Mouse (Mus musculus) hindbrain, postnatal 0 days (tissue): ENCODE data around the gene Mtln. TPM values are rescaled to one million over a fixed set of nuclear protein-coding genes. Genes with fewer than 3 reads are reported as not detected.

Experiments
- ATAC-seq: fragments of 200-750 bp; cut with Nextera tagmentation; 2 replicates; pipeline ENCODE4 v1.8.0; 2017; ENCODE audit warnings: mild to moderate bottlenecking, moderate TSS enrichment, moderate library complexity
- DNase-seq: peaks from one replicate; pipeline ENCODE4 v3.0.0-alpha.2; 2015; ENCODE audit warnings: low spot score
- H3K27ac ChIP-seq: fragments of 300-500 bp; sonication (generic); 2 replicates; pipeline ENCODE4 v1.5.1; 2014; ENCODE audit warnings: mild to moderate bottlenecking
- H3K27me3 ChIP-seq: fragments of 300-500 bp; sonication (generic); 2 replicates; pipeline ENCODE4 v1.6.1; 2014; ENCODE audit warnings: low read length, mixed read lengths; ENCODE audit not compliant: insufficient read depth
- H3K36me3 ChIP-seq: fragments of 300-500 bp; sonication (generic); 2 replicates; pipeline ENCODE4 v1.6.1; 2014; ENCODE audit warnings: low read length, mixed read lengths; ENCODE audit not compliant: insufficient read depth
- H3K4me1 ChIP-seq: fragments of 300-500 bp; sonication (generic); 2 replicates; pipeline ENCODE4 v1.6.1; 2014; ENCODE audit warnings: antibody characterized with exemption, low read length, mixed read lengths; ENCODE audit not compliant: insufficient read depth
- H3K4me2 ChIP-seq: fragments of 300-500 bp; sonication (generic); 2 replicates; pipeline ENCODE4 v1.6.1; 2014; ENCODE audit warnings: low read depth, mild to moderate bottlenecking, low read length, moderate library complexity, mixed read lengths
- H3K4me3 ChIP-seq: fragments of 300-500 bp; sonication (generic); 2 replicates; pipeline ENCODE4 v1.5.1; 2014; ENCODE audit warnings: low read length
- H3K9ac ChIP-seq: fragments of 300-500 bp; sonication (generic); replicated peaks from 2 replicates; pipeline ENCODE4 v1.6.1; 2014; ENCODE audit warnings: mild to moderate bottlenecking, low read length, moderate library complexity, mixed read lengths
- H3K9me3 ChIP-seq: fragments of 300-500 bp; sonication (generic); 2 replicates; pipeline ENCODE4 v1.6.1; 2016; ENCODE audit warnings: low read length, mixed read lengths
- CTCF ChIP-seq: IDR thresholded peaks from 2 replicates; pipeline ENCODE4 v1.5.1; 2016; ENCODE audit warnings: antibody characterized with exemption, control low read depth, low read depth
- WGBS: fragments of 180-500 bp; shearing (Covaris S2); extraction: QIAGEN DNeasy Blood & Tissue Kit; methylation state at CpG from one replicate; pipeline ENCODE4 v1.1.7; 2014; 5-methylcytosine and 5-hydroxymethylcytosine counted together
- polyA plus RNA-seq: library from polyadenylated mRNA; unstranded; fragments of >200 nt; fragmentation: Nextera tagmentation; extraction: Ambion mirVana; gene quantifications from 2 replicates; pipeline ENCODE4 v1.2.1, GENCODE M21; 2015
- total RNA-seq: library from RNA; depleted of rRNA; stranded (reverse); fragments of >200 nt; gene quantifications from 2 replicates; pipeline ENCODE4 v1.2.3, GENCODE M21; 2014; rRNA removed

Gene Mtln
- total and polyA plus RNA-seq, 2 experiments from 2014 or later: 18.9 to 60.4 TPM

DNA sequence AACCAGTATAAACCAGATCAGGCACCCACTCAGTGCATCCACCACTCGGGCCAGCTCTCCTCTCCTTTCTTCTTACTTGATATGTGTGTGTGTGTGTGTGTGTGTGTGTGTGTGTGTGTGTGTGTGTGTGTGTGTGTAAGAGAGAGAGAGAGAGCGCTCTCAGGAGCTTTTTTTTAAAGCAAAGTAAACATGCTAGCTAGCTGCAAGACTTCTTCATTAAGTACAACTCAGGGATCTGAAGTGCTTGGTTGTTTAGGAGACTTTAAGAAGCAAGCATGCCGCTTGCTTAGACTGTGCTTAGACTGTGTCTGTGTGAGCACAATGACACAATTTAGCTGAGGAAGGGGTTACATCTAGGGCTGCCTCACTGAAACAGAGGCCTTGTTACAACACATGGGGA is 49.7 kb downstream of the Mtln start:
- no peak for DNase-seq
- no peak for TF ChIP-seq CTCF
- Histone ChIP-seq H3K27me3 (no peaks in the 10 kb centered on the region), H3K4me2 (no peak overlapping the region), H3K27ac (no peak overlapping the region), H3K9me3 (no peaks in the 10 kb centered on the region), H3K36me3 (no peaks in the 10 kb centered on the region; the same call in 1 of the 2 replicates), H3K9ac (no peak overlapping the region), H3K4me1 (no peaks in the 10 kb centered on the region), H3K4me3 (no peak overlapping the region)
- 87% methylated on average over 3 of the region's 3 CpGs for WGBS
- ATAC-seq: no peak

Other genes with a start within 250 kb of the Mtln start
- 4.0 and 6.0 TPM in 2 replicates for gene Zfp661, start 205.4 kb downstream of the Mtln start, total RNA-seq
- 4.3 TPM in 2 replicates for gene Zfp661, start 205.4 kb downstream of the Mtln start, polyA plus RNA-seq
- gene Mrps5, start 205.3 kb downstream of the Mtln start, total RNA-seq: 44.5 and 69.7 TPM in 2 replicates
- 129 and 138 TPM in 2 replicates for gene Mrps5, start 205.3 kb downstream of the Mtln start, polyA plus RNA-seq
- gene Mal, start 135.8 kb downstream of the Mtln start, total RNA-seq: 3.2 and 4.3 TPM in 2 replicates
- gene Mal, start 135.8 kb downstream of the Mtln start, polyA plus RNA-seq: 4.8 and 5.2 TPM in 2 replicates
- 1.5 and 1.8 TPM in 2 replicates for gene Mall, start 62.6 kb downstream of the Mtln start, total RNA-seq
- gene Mall, start 62.6 kb downstream of the Mtln start, polyA plus RNA-seq: 0.55 and 0.57 TPM in 2 replicates
- gene Nphp1, start 3.6 kb downstream of the Mtln start, total RNA-seq: 11.0 and 11.4 TPM in 2 replicates
- 17.3 and 18.5 TPM in 2 replicates for gene Nphp1, start 3.6 kb downstream of the Mtln start, polyA plus RNA-seq
- 5.5 and 9.1 TPM in 2 replicates for gene Bub1, start 39.4 kb upstream of the Mtln start, total RNA-seq
- 6.2 and 7.5 TPM in 2 replicates for gene Bub1, start 39.4 kb upstream of the Mtln start, polyA plus RNA-seq
- 0.47 TPM in 1 of 2 replicates, not detected in the other for gene Acoxl, start 46.4 kb upstream of the Mtln start, total RNA-seq
- 0.19 and 0.29 TPM in 2 replicates for gene Acoxl, start 46.4 kb upstream of the Mtln start, polyA plus RNA-seq